10 mouse cellular contexts compared by ENCODE assay signal in genomic region chr2:48816141-48817028, GRCm38 (mm10). TPM values are rescaled to one million over a fixed set of nuclear protein-coding genes. Genes with fewer than 3 reads are reported as not detected.
DNase-seq lines count a peak whose midpoint lies in the region; ATAC-seq and TF ChIP-seq lines count a peak whose summit lies in the region.
"Had no signal": no experiment of that assay in that cellular context is flagged by ENCODE, and none has a peak within 500 bp of the region (broad histone marks: within the 10 kb centered on the region; RNA-seq: fewer than 3 reads in every experiment).

No protein-coding gene starts in this region.

- DNase-seq in kidney, adult 18-20 months = no peak
- DNase-seq in embryonic facial prominence, embryonic 14.5 days (ENCODE audit: low spot score) = peak; percentile 13
- DNase-seq in thymus, adult 2 months = no peak
- no peak for DNase-seq in thymus, postnatal 25 days
- DNase-seq in cerebellum, adult 8-10 months = no peak

- no peak for TF ChIP-seq POLR2A in myocyte (IDR thresholded peaks at IDR 0.05; ENCODE audit: insufficient read length, low read depth)
- TF ChIP-seq POLR2A in thymus, adult 2 months (IDR thresholded peaks at IDR 0.05; ENCODE audit: control insufficient read depth, extremely low read depth, insufficient read depth, low read length, poor library complexity) = no peak

- peak overlapping the region; percentile 21; the same call in 1 of the 2 replicates for H3K9ac ChIP-seq in kidney, embryonic 15.5 days
- peak overlapping the region; percentile 83 for H3K9ac ChIP-seq in embryonic facial prominence, embryonic 14.5 days (ENCODE audit: low read depth, low read length)
- peak overlapping the region; percentile 92 for H3K9ac ChIP-seq in intestine, embryonic 16.5 days (ENCODE audit: low read depth, low read length)

- no peak for TF ChIP-seq CTCF in thymus, adult 2 months (IDR thresholded peaks at IDR 0.05; ENCODE audit: borderline replicate concordance, control insufficient read depth, extremely low read depth, insufficient read depth, low read length, poor library complexity)

- H3K79me2 ChIP-seq in myocyte (ENCODE audit: control insufficient read depth, insufficient read depth) = peaks cover 69% of the 10 kb centered on the region

- no peak overlapping the region for H3K27ac ChIP-seq in kidney, embryonic 15.5 days
- H3K27ac ChIP-seq in embryonic facial prominence, embryonic 14.5 days (replicated peaks; ENCODE audit: low read depth, low read length) = 0 out of 2 replicates have a peak overlapping the region, but pooled peaks have one; percentile 97
- peak overlapping the region; percentile 1; the same call in 1 of the 2 replicates for H3K27ac ChIP-seq in intestine, embryonic 16.5 days (ENCODE audit: low read length)
- no peak overlapping the region for H3K27ac ChIP-seq in thymus, adult 2 months (ENCODE audit: control insufficient read depth, insufficient read depth, low read length)
- H3K27ac ChIP-seq: macrophage had no signal

- no peak overlapping the region for H3ac ChIP-seq in myocyte (ENCODE audit: control insufficient read depth, insufficient read length)

- ATAC-seq in kidney, embryonic 15.5 days (replicated peaks; ENCODE audit: low FRiP score) = no peak
- ATAC-seq in embryonic facial prominence, embryonic 14.5 days (ENCODE audit: low read depth) = no peak
- no peak for ATAC-seq in intestine, embryonic 16.5 days
- ATAC-seq: Patski had no signal

- no peaks in the 10 kb centered on the region for H3K9me3 ChIP-seq in kidney, embryonic 15.5 days (replicated peaks)
- H3K9me3 ChIP-seq in embryonic facial prominence, embryonic 14.5 days (ENCODE audit: control insufficient read depth, low read length) = no peaks in the 10 kb centered on the region
- H3K9me3 ChIP-seq in intestine, embryonic 16.5 days (ENCODE audit: control insufficient read depth, low read length) = no peaks in the 10 kb centered on the region

- H3K4me1 ChIP-seq in kidney, embryonic 15.5 days = peaks cover 14% of the 10 kb centered on the region
- H3K4me1 ChIP-seq in embryonic facial prominence, embryonic 14.5 days (ENCODE audit: control insufficient read depth, insufficient read depth, low read length) = peaks cover 11% of the 10 kb centered on the region; the same call in 1 of the 2 replicates
- no peaks in the 10 kb centered on the region; the same call in 1 of the 2 replicates for H3K4me1 ChIP-seq in intestine, embryonic 16.5 days (ENCODE audit: control insufficient read depth, insufficient read depth, low read length)
- 0 out of 2 replicates have a peak, but pooled peaks cover 3% of the 10 kb centered on the region for H3K4me1 ChIP-seq in thymus, adult 2 months (replicated peaks; ENCODE audit: control insufficient read depth, insufficient read depth, low read length)

- H3K4me3 ChIP-seq in kidney, embryonic 15.5 days (replicated peaks) = peak overlapping the region; percentile 90
- H3K4me3 ChIP-seq in embryonic facial prominence, embryonic 14.5 days (ENCODE audit: low read depth, low read length) = peak overlapping the region; percentile 92
- H3K4me3 ChIP-seq in intestine, embryonic 16.5 days (ENCODE audit: low read length) = peak overlapping the region; percentile 86
- peak overlapping the region; percentile 61 for H3K4me3 ChIP-seq in myocyte
- H3K4me3 ChIP-seq in thymus, adult 2 months (ENCODE audit: control insufficient read depth, insufficient read depth, low read length) = no peak overlapping the region

- H3K27me3 ChIP-seq in kidney, embryonic 15.5 days = no peaks in the 10 kb centered on the region
- H3K27me3 ChIP-seq in embryonic facial prominence, embryonic 14.5 days (replicated peaks; ENCODE audit: control insufficient read depth, insufficient read depth, low read length) = no peaks in the 10 kb centered on the region
- no peaks in the 10 kb centered on the region for H3K27me3 ChIP-seq in intestine, embryonic 16.5 days (replicated peaks; ENCODE audit: control insufficient read depth, insufficient read depth, low read length)
- H3K27me3 ChIP-seq in myocyte (ENCODE audit: control insufficient read depth, insufficient read depth, insufficient read length) = no peaks in the 10 kb centered on the region
- H3K27me3 ChIP-seq in thymus, adult 2 months (ENCODE audit: control insufficient read depth, insufficient read depth, low read length) = peaks cover 4% of the 10 kb centered on the region; the same call in 1 of the 2 replicates
- H3K27me3 ChIP-seq: Patski had no signal

- H3K36me3 ChIP-seq in kidney, embryonic 15.5 days = no peaks in the 10 kb centered on the region
- no peaks in the 10 kb centered on the region for H3K36me3 ChIP-seq in embryonic facial prominence, embryonic 14.5 days (ENCODE audit: control insufficient read depth, insufficient read depth, low read length)
- no peaks in the 10 kb centered on the region for H3K36me3 ChIP-seq in intestine, embryonic 16.5 days (ENCODE audit: control insufficient read depth, insufficient read depth, low read length)
- no peaks in the 10 kb centered on the region for H3K36me3 ChIP-seq in myocyte (ENCODE audit: control insufficient read depth, insufficient read depth)
- no peaks in the 10 kb centered on the region for H3K36me3 ChIP-seq in thymus, adult 2 months (ENCODE audit: control insufficient read depth, insufficient read depth, low read length)

- peak overlapping the region; percentile 78 for H3K4me2 ChIP-seq in kidney, embryonic 15.5 days
- peak overlapping the region; percentile 72 for H3K4me2 ChIP-seq in embryonic facial prominence, embryonic 14.5 days (ENCODE audit: low read depth, low read length)
- peak overlapping the region; percentile 72 for H3K4me2 ChIP-seq in intestine, embryonic 16.5 days (ENCODE audit: low read depth, low read length)
- H3K4me2 ChIP-seq in myocyte (ENCODE audit: low read depth) = peak overlapping the region; percentile 77

- 18% methylated on average over 9 of the region's 9 CpGs for WGBS in kidney, embryonic 15.5 days
- 16% methylated on average over 9 of the region's 9 CpGs for WGBS in embryonic facial prominence, embryonic 14.5 days
- 13% methylated on average over 9 of the region's 9 CpGs for WGBS in intestine, embryonic 16.5 days
- 28% methylated on average over 9 of the region's 9 CpGs for WGBS in thymus, adult 2 months

TF ChIP-seq in myocyte, 11 proteins besides CTCF, POLR2A, EP300 and RAD21:
- TF ChIP-seq TCF12 (IDR thresholded peaks at IDR 0.05; ENCODE audit: insufficient read depth, poor library complexity, severe bottlenecking) (no peak), SRF (IDR thresholded peaks at IDR 0.05; ENCODE audit: control insufficient read depth, insufficient read length, low read depth) (no peak), USF1 (IDR thresholded peaks at IDR 0.05; ENCODE audit: low read depth) (no peak), MYOG (IDR thresholded peaks at IDR 0.05; ENCODE audit: control insufficient read depth in 1 of 3, insufficient read depth in 1 of 3, insufficient read length in 2 of 3, low read depth in 2 of 3) (no peak)

RNA-seq across cellular contexts. Expression of gene Acvr2a, which starts 2.5 kb away (rescaled TPM):
- polyA plus RNA-seq in kidney, embryonic 15.5 days (2015; fragmentation: Nextera tagmentation; extraction: Ambion mirVana) = 13.3 and 14.0 TPM in 2 replicates
- polyA plus RNA-seq in embryonic facial prominence, embryonic 14.5 days (2014; fragmentation: Nextera tagmentation; extraction: Ambion mirVana) = 19.6 and 25.3 TPM in 2 replicates
- 10.9 and 12.9 TPM in 2 replicates for polyA plus RNA-seq in intestine, embryonic 16.5 days (2015; fragmentation: Nextera tagmentation; extraction: Ambion mirVana)
- 4.1 TPM for polyA plus RNA-seq in myocyte (2012; fragmentation: generic; extraction: Trizol)
- 1.0 and 1.1 TPM in 2 replicates for polyA plus RNA-seq in thymus, adult 2 months (2012; rRNA removed)

Comparison
In these comparisons a context has a peak if more than half of its experiments do, and no peak if none do; other contexts are left out.
1. H3K27ac ChIP-seq: peak in embryonic facial prominence, embryonic 14.5 days (single experiment) and intestine, embryonic 16.5 days (single experiment); none in kidney, embryonic 15.5 days (single experiment) and thymus, adult 2 months (single experiment).
2. H3K9ac ChIP-seq: peak in every context shown above with its lines; median percentile 92 in intestine, embryonic 16.5 days; 83 in embryonic facial prominence, embryonic 14.5 days; 21 in kidney, embryonic 15.5 days.
3. Peak in every context shown above with its lines, with median percentiles within 50 percentile points of each other: H3K4me2 ChIP-seq.